Mouse (Mus musculus): ENCODE measurements around the gene Castor1. TPM values are rescaled to one million over a fixed set of nuclear protein-coding genes. Genes with fewer than 3 reads are reported as not detected.

The Castor1 gene
- polyA plus RNA-seq, 1 experiment = 1.4 TPM

GRCm38 (mm10) chr11:4239691-4240090 is 21.7 kb downstream of the Castor1 start:
- peaks cover 15% of the 10 kb centered on the region for H3K36me3 ChIP-seq (replicated peaks; ENCODE audit: low read length)
- TF ChIP-seq GATA1 (IDR thresholded peaks at IDR 0.05; ENCODE audit: borderline replicate concordance, low read length) (no peak), FLI1 (IDR thresholded peaks at IDR 0.05; ENCODE audit: low read length) (no peak)
- H3K4me3 ChIP-seq (replicated peaks) = no peak overlapping the region
- peaks cover 44% of the 10 kb centered on the region for H3K27me3 ChIP-seq (replicated peaks)
- H3K9me3 ChIP-seq = peaks cover 13% of the 10 kb centered on the region
- H3K4me1 ChIP-seq = peaks cover 40% of the 10 kb centered on the region

- TF ChIP-seq FLI1 (IDR thresholded peaks at IDR 0.05; ENCODE audit: low read length) = no peak
- no peak for TF ChIP-seq GATA1 (IDR thresholded peaks at IDR 0.05; ENCODE audit: borderline replicate concordance, low read length)
- H3K27me3 ChIP-seq (replicated peaks) = peaks cover 42% of the 10 kb centered on the region
- H3K9me3 ChIP-seq = peaks cover 13% of the 10 kb centered on the region
- no peak overlapping the region for H3K4me3 ChIP-seq (replicated peaks)
- peaks cover 15% of the 10 kb centered on the region for H3K36me3 ChIP-seq (replicated peaks; ENCODE audit: low read length)
- peaks cover 39% of the 10 kb centered on the region for H3K4me1 ChIP-seq
Measured at GRCm38 (mm10) chr11:4240151-4240550, 22.1 kb downstream of the Castor1 start.

- no peak for TF ChIP-seq FLI1 (IDR thresholded peaks at IDR 0.05; ENCODE audit: low read length)
- no peak for TF ChIP-seq GATA1 (IDR thresholded peaks at IDR 0.05; ENCODE audit: borderline replicate concordance, low read length)
- H3K4me3 ChIP-seq (replicated peaks) = no peak overlapping the region
- H3K36me3 ChIP-seq (replicated peaks; ENCODE audit: low read length) = peaks cover 15% of the 10 kb centered on the region
- peaks cover 13% of the 10 kb centered on the region for H3K9me3 ChIP-seq
- peaks cover 28% of the 10 kb centered on the region for H3K4me1 ChIP-seq
- peaks cover 33% of the 10 kb centered on the region for H3K27me3 ChIP-seq (replicated peaks)
Measured at GRCm38 (mm10) chr11:4241180-4241579, 23.2 kb downstream of the Castor1 start.

- TF ChIP-seq GATA1 (IDR thresholded peaks at IDR 0.05; ENCODE audit: borderline replicate concordance, low read length) (no peak), FLI1 (IDR thresholded peaks at IDR 0.05; ENCODE audit: low read length) (no peak)
- no peak overlapping the region for H3K4me3 ChIP-seq (replicated peaks)
- H3K27me3 ChIP-seq (replicated peaks) = peaks cover 22% of the 10 kb centered on the region
- H3K9me3 ChIP-seq = no peaks in the 10 kb centered on the region
- H3K36me3 ChIP-seq (replicated peaks; ENCODE audit: low read length) = no peaks in the 10 kb centered on the region
- H3K4me1 ChIP-seq = peaks cover 23% of the 10 kb centered on the region
Measured at GRCm38 (mm10) chr11:4246126-4246525, 28.1 kb downstream of the Castor1 start.

- H3K9me3 ChIP-seq = no peaks in the 10 kb centered on the region
- no peaks in the 10 kb centered on the region for H3K36me3 ChIP-seq (replicated peaks; ENCODE audit: low read length)
- H3K27me3 ChIP-seq (replicated peaks) = peaks cover 27% of the 10 kb centered on the region
- peaks cover 28% of the 10 kb centered on the region for H3K4me1 ChIP-seq
- no peak overlapping the region for H3K4me3 ChIP-seq (replicated peaks)
- TF ChIP-seq FLI1 (IDR thresholded peaks at IDR 0.05; ENCODE audit: low read length) (no peak), GATA1 (IDR thresholded peaks at IDR 0.05; ENCODE audit: borderline replicate concordance, low read length) (no peak)
Measured at GRCm38 (mm10) chr11:4246623-4247022, 28.6 kb downstream of the Castor1 start.

- peaks cover 33% of the 10 kb centered on the region for H3K27me3 ChIP-seq (replicated peaks)
- no peaks in the 10 kb centered on the region for H3K9me3 ChIP-seq
- H3K36me3 ChIP-seq (replicated peaks; ENCODE audit: low read length) = no peaks in the 10 kb centered on the region
- H3K4me1 ChIP-seq = peaks cover 33% of the 10 kb centered on the region
- H3K4me3 ChIP-seq (replicated peaks) = no peak overlapping the region
- no peak for TF ChIP-seq FLI1 (IDR thresholded peaks at IDR 0.05; ENCODE audit: low read length)
Measured at GRCm38 (mm10) chr11:4247201-4247959, 29.4 kb downstream of the Castor1 start.

GRCm38 (mm10) chr11:4249151-4249550 is 31.1 kb downstream of the Castor1 start:
- TF ChIP-seq FLI1 (IDR thresholded peaks at IDR 0.05; ENCODE audit: low read length) = no peak
- no peak for TF ChIP-seq GATA1 (IDR thresholded peaks at IDR 0.05; ENCODE audit: borderline replicate concordance, low read length)
- H3K9me3 ChIP-seq = peaks cover 7% of the 10 kb centered on the region
- H3K4me1 ChIP-seq = peaks cover 33% of the 10 kb centered on the region
- H3K4me3 ChIP-seq (replicated peaks) = no peak overlapping the region
- H3K27me3 ChIP-seq (replicated peaks) = peaks cover 41% of the 10 kb centered on the region
- no peaks in the 10 kb centered on the region for H3K36me3 ChIP-seq (replicated peaks; ENCODE audit: low read length)

- Histone ChIP-seq H3K4me1 (peaks cover 30% of the 10 kb centered on the region), H3K4me3 (replicated peaks) (no peak overlapping the region), H3K27me3 (replicated peaks) (peaks cover 44% of the 10 kb centered on the region), H3K9me3 (peaks cover 7% of the 10 kb centered on the region), H3K36me3 (replicated peaks; ENCODE audit: low read length) (no peaks in the 10 kb centered on the region)
- no peak for TF ChIP-seq GATA1 (IDR thresholded peaks at IDR 0.05; ENCODE audit: borderline replicate concordance, low read length)
Measured at GRCm38 (mm10) chr11:4250290-4250689, 32.3 kb downstream of the Castor1 start.

GRCm38 (mm10) chr11:4251376-4251775 is 33.4 kb downstream of the Castor1 start:
- H3K4me3 ChIP-seq (replicated peaks) = peak overlapping the region; percentile 23
- TF ChIP-seq GATA1 (IDR thresholded peaks at IDR 0.05; ENCODE audit: borderline replicate concordance, low read length) = no peak
- no peak for TF ChIP-seq FLI1 (IDR thresholded peaks at IDR 0.05; ENCODE audit: low read length)
- peaks cover 52% of the 10 kb centered on the region for H3K27me3 ChIP-seq (replicated peaks)
- peaks cover 7% of the 10 kb centered on the region for H3K9me3 ChIP-seq
- H3K4me1 ChIP-seq = peaks cover 30% of the 10 kb centered on the region
- H3K36me3 ChIP-seq (replicated peaks; ENCODE audit: low read length) = no peaks in the 10 kb centered on the region

- no peak for TF ChIP-seq GATA1 (IDR thresholded peaks at IDR 0.05; ENCODE audit: borderline replicate concordance, low read length)
- TF ChIP-seq FLI1 (IDR thresholded peaks at IDR 0.05; ENCODE audit: low read length) = no peak
- no peaks in the 10 kb centered on the region for H3K36me3 ChIP-seq (replicated peaks; ENCODE audit: low read length)
- peaks cover 35% of the 10 kb centered on the region for H3K4me1 ChIP-seq
- peaks cover 7% of the 10 kb centered on the region for H3K9me3 ChIP-seq
- no peak overlapping the region for H3K4me3 ChIP-seq (replicated peaks)
- H3K27me3 ChIP-seq (replicated peaks) = peaks cover 61% of the 10 kb centered on the region
Measured at GRCm38 (mm10) chr11:4252886-4253285, 34.9 kb downstream of the Castor1 start.

All from megakaryocyte, embryonic 14.5 days (primary cell).